Mouse (Mus musculus): ENCODE data around the gene Tcaf2.

The Tcaf2 gene

DNA sequence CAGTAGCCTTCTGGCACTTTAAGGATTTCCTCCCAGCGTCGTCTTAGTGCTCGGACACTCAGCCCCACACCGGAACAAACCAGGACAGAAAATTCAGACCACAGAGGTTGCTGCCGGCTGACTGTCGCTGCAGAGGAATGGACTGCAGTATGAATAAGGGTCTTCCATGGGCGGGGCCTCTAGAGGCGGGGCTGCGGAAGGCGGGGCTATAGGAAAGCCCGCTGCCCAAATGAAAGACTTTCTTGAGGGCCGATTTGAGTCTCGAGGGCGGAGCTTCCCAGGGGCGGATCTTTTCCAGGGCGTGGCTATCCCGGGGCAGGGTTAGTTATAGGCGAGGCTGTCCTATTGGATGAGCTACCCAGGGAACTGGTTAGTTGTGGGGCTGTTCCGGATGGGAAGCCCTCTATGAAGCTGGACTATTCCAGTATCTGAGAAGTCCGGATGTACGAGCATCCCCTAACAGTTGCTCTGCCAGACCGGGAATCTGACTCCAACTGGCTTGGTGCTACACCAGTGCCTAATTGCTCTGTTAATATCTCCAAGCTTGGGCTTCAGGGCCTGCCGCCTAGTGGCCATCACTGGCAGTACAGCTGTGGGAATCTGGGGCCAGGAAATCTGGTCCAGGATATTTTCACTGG is at the start of gene Tcaf2:
Gene Tcaf2, minus strand, starts transcription at position 343 of the 638 bp plus-strand sequence.
- DNase-seq: peak; percentile 63

GRCm38 (mm10) chr6:42692517-42693190 is 47.6 kb upstream of the Tcaf2 start:
- DNase-seq: peak; percentile 80

DNA sequence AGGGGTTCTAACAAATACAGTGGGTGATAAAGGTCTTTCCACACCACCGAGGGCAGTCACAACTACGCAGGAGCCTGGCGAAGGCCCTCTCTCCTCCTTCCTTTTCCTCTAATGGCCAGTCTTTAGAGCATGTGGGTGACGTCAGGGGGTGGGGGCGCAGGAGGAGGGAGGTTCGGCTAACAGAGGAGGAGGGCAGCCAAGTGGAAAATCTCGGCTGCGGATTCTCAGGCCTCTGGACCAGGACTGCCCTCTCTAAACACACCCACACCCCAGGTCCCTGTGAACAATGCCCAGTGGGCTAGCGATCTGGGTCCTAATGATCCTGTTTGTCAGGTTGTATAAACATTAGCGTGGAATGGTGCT is 47.1 kb upstream of the Tcaf2 start:
- peak; percentile 78 for DNase-seq

DNA sequence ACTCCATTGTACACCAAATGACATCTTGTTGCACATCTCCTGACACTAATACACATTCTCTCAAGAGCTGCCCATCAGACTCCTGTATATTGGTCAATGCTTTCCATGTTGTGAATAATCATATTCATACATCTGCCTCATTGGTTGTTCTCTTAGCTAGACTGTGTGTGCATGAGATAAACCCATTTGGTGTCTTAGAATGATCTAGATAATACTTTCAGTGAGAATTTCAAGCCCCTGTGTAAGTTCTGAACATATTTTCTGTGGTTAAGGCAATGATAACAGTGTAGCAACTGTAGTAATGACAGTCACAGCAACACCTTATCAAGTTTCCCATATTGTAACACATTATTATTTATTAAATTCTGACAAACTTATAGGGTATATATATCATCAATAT is 44.7 kb upstream of the Tcaf2 start:
- no peak for DNase-seq

DNA sequence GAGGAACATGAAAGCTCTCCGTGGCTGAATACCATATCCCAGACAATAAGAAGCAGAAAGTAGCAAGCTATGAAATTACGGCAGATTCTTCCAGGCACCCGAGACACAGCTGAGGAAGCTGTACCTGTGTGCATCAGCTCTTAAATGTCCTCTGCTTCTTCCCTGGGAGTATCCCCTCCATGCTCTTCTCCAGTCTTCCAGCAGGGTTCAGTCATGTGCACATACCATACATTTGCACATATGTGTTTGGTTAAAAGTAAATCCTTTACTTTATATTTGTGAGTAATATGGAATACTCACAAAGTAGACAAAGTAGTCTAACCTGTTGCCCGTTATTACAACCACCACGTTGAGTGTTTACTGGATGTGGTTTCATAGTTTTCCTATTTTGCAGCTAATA is 42.9 kb upstream of the Tcaf2 start:
- no peak for DNase-seq

- DNase-seq: no peak
Observed at GRCm38 (mm10) chr6:42680077-42680476, 35.0 kb upstream of the Tcaf2 start.

DNA sequence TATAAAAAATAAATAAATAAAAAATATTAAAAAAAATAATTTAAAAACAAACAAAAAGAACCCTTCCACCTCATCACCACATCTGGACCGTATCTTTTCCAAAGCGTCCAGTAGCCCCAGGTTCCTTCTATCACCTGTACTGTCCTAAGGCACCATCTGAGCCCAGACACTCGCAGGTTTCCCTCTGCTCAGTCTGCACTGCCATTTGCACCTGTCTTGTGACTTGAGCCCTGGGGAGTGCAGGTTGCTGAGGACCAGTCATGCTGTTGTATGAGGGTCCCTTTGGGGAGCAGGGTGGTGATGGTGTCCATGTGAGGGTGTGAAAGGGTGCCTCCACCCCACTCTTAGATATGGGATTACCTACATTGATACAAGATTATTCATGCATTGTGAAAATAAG is 31.0 kb upstream of the Tcaf2 start:
- no peak for DNase-seq

GRCm38 (mm10) chr6:42671767-42672166 is 26.7 kb upstream of the Tcaf2 start:
- DNase-seq: no peak

GRCm38 (mm10) chr6:42667722-42668121 is 22.7 kb upstream of the Tcaf2 start:
- DNase-seq: no peak

DNA sequence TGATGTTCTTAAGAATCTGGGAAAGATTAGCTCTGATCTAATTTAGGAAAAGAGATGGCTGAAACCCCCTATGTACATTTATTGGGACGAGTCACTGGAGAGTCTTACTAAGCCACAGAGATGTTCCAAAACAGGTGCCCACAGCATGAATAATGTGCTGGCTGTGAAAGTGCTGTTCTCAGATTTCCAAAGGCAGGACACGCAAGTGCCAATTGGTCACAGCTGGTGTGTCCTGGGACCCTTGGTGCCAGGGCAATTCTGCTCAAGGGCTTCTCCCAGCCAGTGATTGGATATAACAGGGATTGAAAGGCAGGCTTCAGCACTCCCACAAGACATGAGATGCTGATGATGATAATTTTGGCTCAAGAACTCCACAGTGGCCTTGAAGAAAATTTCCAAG is 16.7 kb upstream of the Tcaf2 start:
- DNase-seq: no peak

- no peak for DNase-seq
Observed at GRCm38 (mm10) chr6:42634393-42634792, 10.7 kb downstream of the Tcaf2 start.

DNA sequence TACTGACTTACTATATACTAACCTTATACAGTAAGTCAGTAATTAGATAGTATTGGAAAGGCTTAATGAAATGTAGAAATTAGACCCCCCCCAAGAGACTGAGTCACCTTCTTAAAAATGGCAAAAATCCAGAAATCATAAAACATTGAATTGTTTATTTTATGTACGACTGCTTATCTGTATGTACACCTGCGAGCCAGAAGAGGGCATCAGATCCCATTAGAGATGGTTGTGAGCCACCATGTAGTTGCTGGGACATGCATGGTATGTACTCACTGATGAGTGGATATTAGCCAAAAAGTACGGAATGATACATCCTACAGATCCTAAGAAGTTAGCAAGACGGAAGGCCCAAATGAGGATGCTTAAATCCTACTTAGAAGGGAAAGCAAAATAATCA is 13.7 kb downstream of the Tcaf2 start:
- no peak for DNase-seq

- DNase-seq: no peak
Observed at GRCm38 (mm10) chr6:42616904-42617303, 28.1 kb downstream of the Tcaf2 start.

DNA sequence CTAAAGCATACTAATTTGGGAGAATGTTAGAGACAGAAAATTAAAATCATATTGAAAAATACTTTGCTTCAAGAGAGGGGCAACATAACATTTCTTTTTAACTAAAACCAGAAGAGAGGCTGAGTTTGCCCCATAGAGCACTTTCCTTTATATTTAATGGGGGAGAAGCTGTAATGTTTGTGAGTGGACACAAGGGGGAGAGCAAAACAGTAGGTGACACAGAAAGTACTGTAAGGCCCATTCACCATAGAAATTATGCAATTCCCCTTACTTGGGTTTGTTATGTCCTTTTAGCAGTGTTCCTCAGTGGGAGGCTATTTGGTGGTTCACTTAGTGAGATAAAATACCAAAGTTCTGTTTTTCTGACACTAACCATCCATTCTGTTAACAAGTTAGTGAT is 32.8 kb downstream of the Tcaf2 start:
- DNase-seq: no peak

GRCm38 (mm10) chr6:42610954-42611522 is 34.0 kb downstream of the Tcaf2 start:
- no peak for DNase-seq

DNA sequence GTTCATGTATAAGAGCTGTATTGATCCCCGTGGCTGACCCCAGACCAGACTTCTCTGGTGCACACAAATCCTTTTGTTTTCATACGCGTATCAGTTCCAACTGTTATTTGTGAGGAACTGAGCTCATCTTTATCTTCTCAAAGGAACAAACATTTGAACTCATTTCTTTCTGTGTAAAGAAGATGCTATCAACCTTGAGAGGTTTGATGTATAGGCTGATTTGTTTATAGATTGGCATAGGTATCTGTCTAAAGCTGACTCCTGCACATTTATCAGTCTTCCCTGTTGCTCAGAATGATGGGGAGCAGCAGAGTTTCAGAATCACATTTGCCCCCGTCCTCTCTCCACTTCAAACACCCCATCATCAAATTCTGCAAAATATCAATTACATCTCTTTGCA is 47.5 kb downstream of the Tcaf2 start, which contains the start of gene Tcaf3:
Gene Tcaf3, minus strand, starts transcription at position 101 of the 400 bp plus-strand sequence.
- no peak for DNase-seq

GRCm38 (mm10) chr6:42593138-42593882 is 51.7 kb downstream of the Tcaf2 start:
- no peak for DNase-seq

DNA sequence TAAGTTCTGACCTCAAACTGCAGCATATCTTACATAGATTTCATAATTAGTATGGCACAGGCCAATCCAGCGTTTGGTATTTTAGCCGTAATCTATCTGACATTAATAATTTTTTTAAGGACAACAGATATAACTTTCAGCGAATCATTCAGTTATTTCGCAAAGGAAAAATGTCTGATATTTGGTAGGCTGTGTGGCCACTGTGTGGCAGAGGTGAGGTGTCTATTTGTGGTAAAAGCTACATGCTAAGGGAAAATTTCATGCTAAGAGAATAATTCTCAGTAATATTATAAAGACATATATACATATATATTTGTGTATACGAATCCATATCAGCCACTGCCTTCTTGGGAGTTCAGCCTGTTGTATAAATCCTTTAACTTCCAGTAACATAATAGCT is 58.5 kb downstream of the Tcaf2 start:
- DNase-seq: no peak

DNA sequence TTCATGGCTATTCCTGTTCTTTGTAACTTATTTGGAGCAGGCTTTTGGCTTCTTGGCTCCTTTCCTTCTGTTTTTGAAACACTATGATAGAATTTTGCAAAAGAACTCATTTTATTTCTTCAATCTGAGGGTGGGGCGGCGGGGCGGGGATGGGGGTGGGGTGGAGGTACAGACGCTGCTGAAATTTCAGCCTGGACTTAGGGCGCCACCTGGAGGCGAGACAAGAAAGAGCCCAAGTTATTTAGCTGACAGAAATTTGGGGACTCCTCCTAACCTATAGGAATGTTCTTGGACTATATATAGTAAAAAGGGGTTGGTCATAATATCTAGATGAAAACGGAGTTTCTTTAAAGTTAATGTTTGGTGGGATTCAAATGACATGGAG is 61.6 kb downstream of the Tcaf2 start:
- peak; percentile 31 for DNase-seq

DNA sequence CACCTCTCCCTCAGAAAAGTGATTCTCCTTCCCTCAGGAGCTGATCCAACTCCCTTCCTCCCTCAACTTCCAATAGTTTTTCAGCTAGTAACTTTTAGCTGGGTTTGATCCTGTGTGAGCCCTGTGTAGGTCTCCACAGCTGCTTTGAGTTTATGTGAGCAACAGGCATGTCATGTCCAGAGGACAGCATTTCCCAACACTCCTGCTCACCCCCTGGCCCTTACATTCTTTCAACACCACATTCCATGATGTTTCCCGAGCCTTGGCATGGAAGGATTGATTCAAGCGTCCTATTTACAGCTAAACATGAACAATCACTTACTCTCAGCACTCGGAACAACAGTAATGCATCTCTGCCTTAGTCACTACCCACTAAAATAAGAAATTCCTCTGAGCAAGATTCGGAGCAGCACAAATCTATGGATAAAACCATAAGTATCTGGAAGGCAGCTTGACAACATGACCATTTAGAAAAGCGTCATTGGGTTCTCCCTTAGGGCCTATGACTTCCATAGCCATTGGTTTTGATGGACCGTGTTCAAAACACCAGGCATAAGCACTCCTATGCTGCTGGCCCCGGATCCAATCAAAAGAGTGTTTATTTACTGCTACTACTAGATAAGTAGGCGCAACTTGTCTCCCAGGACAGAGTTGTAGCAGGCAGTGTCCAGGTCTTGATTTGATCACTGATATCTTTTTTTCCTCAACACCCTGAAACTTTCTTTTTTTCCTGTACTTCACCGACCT is 62.1 kb downstream of the Tcaf2 start:
- no peak for DNase-seq

- DNase-seq: no peak
Observed at GRCm38 (mm10) chr6:42578678-42579077, 66.4 kb downstream of the Tcaf2 start.

DNA sequence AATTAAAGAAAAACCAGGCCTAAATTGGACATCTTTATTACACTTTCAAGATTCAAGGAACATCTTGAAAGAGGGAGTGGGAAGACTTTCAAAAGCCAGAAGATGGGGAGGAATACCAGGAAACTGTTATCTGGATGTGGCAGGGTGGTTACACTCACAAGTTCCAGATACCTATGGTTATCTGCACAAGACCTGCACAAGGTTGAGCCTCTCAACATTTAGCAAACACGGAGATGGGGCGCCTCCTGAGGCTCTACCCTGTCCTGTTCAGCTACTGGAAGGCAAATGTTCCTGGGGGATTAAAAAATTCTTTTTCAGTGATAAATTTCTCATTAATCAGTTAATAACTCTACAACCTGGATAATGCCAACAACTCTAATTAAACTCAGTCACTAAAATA is 67.6 kb downstream of the Tcaf2 start:
- no peak for DNase-seq
